Mouse (Mus musculus) cerebellum, adult 9-11 months (tissue): Measurements from ENCODE around the gene Whrn.

Experiments used
- DNase-seq: peaks from one replicate; pipeline ENCODE4 v3.0.0; 2022

Whrn gene

DNA sequence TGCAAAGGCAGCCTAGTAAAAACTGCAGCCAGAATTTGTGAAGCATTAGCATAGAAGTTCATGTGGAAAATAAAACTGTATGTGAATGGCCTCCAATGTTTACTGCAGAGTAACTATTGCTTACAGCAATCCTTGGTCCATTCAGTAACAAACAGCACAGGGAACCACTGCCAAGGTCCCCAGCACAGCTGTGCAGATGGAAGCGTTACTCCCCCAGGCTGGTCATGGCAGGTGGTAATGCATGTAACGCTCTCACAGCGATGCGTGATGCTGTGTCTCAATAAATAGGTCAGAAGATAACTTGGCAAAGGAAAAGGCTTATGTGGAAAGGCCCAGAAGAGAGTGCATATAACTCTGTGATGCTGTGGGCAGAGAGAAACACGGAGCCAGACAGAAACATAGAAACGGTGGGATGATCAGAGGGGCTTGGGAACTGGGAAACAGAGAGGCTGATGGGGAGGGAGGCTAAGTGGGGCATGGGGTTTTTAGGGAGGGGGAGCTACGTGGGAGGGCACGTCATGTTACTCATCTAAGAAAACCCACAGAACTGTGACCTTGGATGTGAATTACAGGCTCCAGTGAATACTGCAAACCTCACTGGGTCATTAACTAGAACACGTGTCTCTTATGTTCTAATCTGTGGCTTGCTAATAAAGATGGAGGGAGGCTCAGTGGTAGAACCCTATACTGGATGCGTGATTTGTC, 51.3 kb downstream of the Whrn start:
- no peak for DNase-seq

DNA sequence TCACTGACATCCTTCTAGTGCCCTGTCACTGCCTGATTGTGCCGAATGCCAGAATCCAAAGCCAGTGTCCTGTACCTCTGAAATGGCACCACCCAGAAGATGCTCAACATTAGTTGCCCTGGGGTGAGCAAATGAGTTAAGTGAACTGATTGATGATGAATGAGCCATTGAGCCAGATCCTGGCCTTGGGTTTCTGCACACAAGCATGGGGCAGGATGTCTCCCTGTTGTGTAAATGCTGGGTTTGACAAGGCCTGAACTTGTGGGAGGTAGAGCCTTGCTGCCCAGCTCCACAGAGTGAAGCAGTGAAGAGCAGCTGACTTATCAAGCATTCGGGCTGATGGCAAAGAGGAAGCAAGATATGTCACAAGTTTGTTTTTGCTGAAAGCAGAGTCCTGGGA, 52.7 kb downstream of the Whrn start:
- no peak for DNase-seq

DNA sequence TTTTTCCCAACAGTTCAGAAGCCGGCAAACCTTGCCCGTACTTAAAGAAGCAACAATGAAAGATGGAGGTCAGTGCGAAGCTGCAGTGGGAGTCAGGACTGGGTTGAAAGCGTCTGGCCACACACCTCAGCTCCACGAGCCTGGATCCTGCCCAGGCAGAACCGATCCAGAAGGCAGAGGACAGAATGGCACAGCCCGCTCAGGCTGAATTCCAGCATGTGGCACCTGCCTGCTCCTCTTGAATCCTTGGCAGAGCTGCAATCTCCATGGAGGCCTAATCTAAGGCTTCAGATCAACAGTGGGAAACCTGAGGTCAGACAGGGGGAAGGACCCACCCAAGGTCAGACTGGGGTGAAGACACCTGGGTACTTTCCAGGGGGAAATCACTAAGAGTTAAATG, 54.2 kb downstream of the Whrn start:
- peak; percentile 74 for DNase-seq

DNA sequence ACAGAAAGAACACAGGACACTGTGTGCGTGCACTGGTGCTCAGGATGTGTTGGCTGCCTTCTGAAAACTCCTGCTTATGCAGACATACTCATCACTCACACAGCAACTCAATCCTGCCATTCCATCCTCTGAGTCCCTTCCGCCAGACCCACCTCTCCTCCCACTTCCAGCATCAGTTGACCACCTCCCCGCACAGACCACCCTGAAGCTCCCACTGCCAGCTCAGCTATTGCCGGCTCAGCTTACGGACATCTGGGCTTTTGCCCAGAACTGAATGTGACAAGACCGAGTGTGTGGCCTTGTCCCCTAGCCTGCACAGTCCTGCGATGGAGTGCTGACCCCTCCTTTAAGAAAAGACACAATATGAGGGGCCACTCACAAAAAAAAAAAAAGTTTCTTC, 55.5 kb downstream of the Whrn start:
- no peak for DNase-seq

DNA sequence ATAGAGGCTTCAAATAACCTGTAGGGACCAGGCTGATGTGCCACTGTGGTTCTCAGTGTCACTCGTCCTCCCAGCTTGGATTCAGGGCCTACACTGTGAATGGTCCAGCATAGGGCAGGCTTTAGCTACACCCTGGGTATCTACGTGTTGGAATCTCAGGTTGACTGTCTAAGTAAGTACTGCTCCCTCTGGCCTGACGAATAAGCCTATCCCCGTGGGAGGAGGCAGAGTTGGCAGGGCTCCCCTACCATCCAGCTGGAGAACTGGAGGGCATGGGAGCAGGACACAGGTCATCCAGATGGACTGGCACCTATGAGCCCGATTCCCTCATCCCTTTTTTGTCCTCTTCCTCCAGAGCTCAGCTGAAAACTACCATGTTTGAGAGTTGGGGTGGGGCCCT, 57.8 kb downstream of the Whrn start:
- no peak for DNase-seq

DNA sequence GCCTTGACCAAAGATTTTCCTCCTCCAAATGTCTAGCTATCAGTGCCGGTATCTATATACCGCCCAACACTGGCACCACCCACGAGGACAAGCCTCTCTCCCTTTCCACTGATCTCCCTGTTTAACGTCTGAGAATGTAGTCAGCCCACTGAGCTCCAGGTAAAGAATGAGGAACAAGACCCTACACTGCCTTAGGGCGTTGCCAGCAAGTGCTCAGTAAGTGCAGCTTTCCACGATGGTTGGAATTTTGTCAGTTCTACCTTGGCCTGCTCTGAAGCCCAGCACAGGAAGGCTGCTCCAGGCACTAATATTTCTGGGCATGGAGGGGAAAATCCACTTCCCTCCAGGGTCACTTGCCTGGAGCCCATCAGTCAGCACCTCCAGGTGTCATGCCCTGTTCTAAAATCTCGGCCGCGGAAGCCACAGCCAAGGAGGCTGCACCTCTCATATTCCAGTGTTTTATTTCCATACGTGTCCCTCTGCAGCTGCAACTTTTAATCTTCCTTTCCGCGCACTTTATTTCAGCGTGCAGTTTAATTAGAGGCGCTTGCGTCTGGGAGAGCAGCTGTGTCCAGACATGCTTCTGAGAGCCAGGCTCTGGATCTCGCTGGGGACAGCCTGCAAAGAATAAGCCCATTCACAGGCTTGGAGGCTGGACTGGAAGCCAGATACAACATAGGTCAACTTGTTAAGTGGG, 58.5 kb downstream of the Whrn start:
- no peak for DNase-seq

DNA sequence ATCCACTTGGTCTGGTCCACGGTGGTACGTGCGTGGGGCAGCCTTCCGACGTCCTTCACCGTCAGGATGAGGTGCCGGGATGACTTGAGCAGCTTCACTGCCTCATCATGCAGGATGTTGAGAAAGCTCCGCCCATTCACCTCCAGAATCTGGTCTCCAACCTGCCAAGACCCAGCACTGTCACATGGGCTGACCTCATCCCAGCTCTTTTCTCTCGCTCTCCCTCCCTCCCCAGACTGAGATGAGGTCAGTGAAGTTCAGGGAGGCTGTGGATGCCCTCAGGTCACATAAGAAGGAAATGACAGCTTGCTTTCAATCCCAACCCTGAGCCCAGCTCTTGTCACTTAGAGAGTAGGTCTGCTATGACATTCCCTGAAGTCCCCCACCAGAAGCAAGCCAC, 60.4 kb downstream of the Whrn start:
- DNase-seq, result no peak

DNA sequence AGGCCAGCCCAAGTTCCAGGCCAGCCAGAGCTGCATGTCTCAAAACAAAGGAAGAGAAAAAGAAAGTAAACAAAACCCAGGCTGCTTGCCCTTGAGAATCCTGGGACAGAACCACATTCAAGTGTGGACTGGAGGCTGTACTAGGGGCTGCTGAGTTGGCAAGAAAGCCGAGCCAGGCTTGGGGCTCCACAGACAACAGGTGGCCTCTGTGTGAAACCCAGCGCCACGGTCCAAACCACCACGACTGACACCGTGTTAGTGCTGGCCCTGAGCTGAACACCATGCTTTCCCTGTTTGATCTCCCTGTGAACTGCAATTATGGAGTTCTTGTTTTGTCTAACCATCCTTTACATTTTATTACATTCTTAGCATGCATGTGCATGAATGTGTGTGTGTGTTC, 64.7 kb downstream of the Whrn start:
- no peak for DNase-seq

DNA sequence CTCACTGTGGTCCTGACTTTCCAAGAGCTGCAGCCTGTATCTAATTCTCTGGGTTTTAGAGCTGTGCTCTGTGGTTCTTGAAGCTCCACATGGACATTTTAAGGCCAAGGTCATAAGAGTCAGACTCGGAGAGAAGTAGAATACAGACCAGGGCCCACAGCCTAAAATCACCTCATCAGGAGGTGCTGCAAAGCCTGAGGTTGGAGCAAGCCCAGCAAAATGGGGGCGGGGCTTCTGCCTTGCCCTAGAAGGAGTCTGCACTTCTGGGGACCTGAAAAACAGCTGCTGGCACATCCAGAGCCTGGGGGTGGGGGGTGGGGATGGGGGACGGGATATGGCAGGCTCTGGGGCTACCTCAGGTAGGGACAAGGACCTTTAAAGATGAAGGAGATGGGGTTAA, 65.4 kb downstream of the Whrn start:
- no peak for DNase-seq

DNA sequence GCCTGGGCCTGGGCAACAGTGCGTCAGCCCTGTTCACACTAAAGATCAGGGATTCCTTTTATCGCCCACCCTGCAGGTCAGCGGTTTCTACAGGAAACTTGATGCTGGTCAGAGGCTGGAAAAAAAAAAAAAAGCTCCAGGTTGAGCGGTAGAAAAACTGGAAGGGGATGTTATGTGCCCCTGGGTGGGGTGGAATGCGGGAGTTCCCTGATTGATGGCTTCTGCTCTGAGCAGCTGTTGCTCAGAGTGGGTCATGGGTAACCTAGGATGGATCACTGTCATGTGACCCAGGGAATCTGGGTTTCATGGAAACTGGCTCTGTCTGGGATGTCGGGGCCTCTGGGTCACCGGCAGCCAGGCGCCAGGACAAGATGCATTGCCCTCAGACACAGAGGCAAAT, 69.5 kb downstream of the Whrn start:
- DNase-seq, result no peak

DNA sequence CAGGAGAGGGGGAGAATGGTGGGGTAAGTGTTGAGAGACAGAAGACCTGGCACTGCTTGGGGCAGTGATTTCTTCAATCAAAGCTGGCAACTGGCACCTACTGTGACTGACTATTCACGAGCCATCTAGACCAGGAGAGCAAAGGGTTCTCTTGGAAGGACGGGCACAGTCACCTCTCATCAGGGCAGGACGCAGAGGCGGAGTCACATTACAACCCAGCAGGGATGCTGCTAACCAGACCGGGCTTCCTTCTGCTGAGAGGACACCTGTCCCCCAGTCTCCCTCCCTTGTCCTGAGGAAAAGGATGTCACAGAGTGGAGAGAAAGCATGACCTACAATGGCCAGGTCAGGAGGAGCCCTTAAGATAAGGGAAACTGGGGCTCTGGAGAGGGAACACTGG, 72.0 kb downstream of the Whrn start:
- DNase-seq, result peak; percentile 41

DNA sequence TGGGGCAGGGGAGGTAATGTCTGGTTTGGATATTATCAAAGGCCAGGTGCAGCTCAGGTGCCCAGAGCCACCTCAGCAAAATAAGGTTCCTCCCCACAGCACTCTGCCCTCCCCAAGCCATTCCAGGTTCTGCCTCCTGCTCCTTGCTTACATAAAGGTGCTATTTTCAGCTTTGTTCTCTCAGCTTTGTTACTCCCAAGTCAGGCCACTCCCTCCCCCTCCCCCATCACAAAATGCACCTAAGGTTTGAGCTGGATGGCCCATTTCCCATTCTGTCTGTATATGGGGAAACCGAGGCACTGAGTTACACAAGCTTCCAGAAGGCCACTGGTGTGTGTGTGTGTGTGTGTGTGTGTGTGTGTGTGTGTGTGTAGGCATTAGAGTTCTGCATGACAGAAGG, 72.6 kb downstream of the Whrn start:
- no peak for DNase-seq

DNA sequence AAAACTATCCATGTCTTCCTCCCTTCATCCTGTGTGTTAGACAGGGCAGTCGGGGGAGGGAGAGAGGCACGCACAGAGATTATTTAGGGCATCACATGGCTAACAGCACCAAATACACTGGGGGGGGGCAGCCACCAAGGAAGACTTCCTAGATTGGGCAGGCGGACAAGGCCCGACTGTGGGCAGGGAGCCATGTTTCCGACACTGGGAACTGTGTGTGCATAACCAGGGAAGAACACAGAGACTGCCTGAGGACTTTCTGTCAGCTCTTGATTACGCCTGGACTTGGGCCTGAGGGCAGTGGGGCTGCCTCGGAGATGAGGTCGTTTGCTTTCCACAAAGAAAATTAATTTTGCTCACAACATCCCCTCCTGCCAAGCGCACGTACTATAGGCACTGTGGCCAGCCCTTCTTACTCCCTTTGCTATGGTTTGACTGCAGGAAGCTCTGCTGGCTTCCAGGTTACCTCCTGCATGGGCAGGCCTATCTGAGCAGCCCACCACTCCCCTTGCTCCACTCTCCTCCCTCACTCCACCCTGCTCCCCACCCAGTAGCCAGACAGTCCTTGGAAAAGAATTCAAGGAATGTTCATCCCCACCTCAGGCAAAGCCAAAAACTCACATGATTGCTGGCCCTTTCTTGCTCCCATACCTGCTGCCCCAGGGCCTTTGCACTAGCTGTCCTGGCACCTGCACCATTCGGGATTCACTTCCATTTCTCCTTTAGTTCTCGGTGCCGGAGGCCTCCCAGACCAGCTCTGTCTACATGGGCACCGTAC, 75.5 kb downstream of the Whrn start:
- DNase-seq, result peak; percentile 39

DNA sequence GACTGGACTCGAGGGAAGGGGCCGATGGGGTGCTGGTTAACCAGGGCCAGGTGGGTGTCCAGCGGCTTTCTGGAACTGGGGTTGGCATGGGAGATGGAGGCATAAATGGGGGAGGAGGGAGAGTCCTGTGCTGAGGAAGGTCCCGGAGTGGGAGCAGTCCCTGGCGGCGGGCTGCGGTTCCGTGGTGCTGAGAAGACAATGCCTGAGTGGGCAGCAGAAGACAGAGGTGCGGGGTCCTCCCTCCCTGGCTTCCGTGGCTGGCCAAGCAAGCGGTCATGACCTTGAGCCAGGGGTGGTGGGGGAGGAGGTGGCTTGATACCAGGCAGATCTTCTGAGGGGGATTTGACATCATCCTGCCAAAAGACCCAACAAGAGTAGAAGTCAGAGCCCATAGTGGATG, 77.5 kb downstream of the Whrn start:
- no peak for DNase-seq

DNA sequence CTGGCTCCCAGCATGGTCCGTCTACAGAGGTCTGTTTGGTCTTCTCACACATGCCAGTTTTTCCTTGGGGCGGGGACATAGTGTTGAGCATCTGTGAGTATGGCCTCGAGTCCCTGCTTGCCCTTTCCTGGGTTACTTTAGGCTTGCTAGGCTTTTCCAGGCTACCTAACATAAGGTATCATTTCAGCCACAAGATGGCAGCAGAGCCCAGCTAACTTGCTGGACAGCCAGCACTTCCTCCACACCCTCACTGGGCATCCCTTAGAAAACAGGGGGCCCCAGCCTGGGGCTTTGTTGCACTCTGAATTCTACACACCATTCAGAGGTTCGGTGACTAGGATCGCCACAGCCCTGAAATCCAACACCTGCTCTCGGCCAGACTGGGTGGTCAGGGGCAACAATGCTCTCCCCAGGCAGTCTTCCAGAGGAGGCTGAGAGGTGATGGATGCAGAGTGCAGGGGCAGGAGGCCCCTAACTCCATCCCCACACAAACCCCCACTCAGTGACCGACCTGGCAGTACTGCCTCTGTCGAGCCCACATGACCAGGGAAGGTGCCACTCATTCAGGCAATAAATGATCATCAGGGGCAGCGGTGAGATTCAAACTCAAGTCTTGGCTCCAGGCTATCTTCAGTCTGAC, 78.4 kb downstream of the Whrn start:
- peak; percentile 65 for DNase-seq

DNA sequence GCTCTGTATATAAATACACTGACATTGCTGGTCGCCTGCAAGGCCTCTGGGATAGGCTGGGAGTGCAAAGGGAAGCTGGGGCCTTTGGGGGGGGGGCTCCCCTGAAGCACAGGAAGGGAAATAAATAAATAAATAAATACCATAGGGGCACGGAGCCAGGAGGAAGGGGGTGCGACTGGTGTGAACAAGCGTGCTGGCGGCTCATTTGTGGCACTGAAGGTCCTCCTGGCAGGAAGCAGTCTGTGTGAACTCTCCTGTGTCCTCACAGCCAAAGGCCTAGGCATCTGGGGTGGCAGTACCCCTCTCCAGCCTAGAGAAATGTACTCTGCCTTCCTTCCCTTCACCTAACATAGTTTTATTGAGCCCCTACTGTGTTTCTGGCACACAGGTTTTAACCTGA, 80.8 kb downstream of the Whrn start:
- DNase-seq, result no peak

DNA sequence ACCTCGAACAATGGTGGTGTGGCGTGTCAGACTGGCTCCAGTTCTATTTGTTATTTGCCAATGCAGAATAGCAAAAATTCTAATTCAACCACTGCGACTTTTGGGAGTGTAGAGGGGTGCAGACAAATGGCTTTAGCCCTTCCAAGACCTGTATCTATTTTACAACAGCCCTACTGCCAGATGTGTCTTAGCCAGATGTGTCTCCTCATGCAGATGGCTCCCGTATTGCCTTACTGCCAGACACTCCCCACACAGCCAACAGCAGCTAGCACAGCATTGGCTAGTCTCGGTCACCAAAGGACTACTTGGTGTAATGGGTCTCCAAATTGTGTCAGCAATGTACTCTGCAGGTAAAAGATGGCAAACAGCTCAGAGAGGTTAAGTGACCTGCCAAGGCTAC, 84.6 kb downstream of the Whrn start:
- no peak for DNase-seq

DNA sequence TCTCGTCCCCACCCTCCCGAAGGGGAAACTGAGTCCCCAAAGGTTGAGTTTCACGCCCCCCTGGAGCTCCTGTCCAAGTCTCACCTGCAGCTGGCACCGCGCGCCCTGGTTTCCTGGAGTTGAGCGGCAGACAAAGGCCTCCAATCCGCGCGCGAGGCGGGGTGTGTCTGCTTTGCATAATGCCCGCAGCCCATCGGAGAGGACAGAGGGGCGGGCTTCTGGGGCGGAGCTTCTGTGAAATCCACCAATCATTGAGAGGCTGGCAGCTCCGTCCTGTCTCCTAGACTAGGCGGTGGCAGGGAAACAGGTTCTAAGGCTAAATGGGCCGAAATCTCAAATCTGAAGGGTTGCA, 85.2 kb downstream of the Whrn start:
- peak; percentile 69 for DNase-seq

DNA sequence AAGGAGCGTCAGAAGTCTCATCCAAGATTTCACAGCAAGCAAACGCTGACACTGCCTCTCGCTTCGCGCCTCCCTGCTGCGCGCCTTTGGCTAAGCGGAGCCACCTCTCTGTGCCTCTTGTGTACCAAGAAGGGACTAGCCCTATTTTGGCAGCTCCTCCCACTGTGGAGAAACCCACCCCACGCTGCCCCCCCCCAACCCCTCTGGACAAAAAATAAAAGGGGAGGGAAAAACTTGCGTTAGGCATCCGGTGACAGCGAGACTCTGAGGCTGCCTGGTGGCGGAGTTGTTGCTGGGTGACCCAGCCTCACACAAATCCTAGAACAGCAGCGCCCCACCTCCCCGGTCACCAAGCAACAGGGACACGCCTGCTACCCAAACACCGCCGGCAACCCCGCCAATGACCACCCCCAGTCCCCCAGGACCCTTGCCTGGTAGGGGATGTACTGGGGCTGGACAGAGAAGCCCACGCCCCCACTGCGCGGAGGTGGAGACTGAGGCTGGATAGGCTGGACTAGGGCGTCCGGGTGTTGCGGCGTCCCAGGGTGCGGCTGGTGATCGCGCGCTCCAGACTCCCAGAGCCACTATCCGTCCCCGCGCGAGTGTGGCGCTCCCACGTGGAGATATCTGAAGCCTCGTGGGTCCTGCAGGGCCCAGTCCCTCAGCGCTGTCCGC, 85.7 kb downstream of the Whrn start:
- peak; percentile 40 for DNase-seq

DNA sequence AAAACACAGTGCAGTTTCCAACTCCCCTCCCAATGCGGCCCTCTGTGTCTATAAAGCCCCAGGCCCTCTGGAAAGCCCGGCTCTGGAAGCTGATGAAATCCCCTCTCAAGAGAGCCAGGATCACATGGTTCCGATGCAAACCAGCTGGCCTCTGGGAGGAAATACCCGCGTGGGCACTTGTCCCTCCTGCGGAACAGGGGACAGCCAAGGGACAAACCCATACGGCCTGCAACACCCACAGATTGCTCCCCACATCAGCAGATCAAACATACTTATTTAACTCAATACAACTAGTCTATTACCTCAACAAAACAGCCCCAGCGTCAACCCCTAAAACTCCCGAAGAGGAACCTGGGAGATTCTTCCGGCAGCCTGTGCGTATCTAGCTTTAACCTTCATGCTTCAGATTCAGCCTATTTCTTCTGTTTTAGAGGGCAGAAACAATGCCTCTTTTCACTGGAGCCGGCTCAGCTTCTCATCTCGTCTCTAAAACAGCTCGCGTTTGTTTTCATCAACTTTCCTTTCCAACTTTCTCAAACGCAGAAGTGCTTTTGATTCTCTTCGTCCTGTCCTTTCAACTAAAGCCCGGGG, 86.4 kb downstream of the Whrn start:
- no peak for DNase-seq

DNA sequence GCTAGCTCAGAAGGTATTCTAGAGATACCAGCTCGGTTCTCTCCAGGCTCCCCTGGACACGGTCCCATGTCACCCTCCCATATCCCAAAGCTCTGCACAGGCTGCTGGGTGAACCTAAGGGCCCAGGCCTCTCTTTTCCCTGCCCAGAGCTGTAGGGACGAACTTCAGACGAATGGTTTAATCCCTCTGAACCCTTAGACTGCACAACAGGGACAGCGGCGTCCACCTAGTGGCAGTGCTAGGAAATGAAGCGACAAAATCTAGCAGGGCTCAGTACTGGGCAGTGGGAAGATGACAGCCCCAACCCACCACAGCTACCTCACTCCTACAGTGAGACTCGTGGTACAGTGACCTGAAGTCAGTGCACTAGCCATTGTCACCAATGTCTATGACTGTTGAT, 87.1 kb downstream of the Whrn start:
- DNase-seq, result no peak

DNA sequence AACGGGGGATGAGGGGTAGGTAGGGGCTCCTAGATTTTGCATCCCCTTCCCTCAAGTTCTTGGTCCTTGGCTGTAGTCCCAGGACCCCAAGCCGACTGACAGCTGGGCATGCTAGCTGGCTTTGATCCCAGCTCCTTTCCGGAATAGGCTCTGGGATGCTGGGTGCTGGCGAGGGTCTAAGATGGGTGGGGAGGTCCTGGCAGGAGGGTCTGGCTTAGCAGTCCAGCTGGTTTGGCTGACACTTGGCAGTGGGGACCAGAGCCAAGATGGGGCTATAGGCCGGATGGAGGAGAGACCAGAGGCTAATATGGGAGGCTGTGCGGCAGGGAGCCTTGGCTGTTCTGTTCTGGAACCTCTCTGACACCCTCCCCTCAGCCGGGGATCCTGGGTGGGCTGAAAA, 87.5 kb downstream of the Whrn start:
- no peak for DNase-seq

DNA sequence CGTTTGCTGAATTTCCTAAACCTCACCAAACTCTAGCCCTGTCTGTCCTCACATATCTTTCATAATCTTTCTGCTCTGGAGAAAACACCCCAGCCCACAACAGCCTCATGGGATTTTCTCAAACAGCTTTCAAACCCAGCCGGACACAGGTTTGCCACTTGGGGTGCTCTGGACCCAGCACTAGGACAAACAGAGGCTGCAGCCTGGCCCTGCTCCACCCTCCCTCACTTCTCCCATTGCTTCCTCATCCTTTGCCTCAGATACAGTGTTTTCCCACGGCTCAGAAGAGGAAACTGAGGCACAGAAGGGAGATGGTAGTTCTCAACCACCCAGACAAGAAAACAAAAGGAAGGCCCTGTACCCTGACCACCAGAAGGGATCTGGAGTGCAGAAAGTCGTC, 90.1 kb downstream of the Whrn start:
- DNase-seq, result no peak
